In the genomic region with DNA sequence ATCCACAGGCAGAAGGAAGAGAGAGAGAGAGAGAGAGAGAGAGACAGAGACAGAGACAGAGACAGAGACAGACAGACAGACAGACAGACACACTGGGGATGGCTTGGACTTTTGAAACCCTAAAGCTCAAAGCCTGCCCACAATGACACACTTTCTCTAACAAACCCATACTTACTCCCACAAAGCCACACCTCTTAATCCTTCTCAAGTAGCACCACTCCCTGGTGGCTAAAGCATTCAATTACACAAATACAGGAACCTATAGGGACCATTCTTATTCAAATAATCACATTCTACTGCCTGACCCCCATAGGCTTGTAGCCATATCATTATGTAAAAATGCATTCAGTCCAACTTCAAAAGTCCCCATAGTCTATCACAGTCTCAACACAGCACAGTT, we compare ENCODE assay signal across 32 mouse cellular contexts. TPM values are rescaled to one million over a fixed set of nuclear protein-coding genes. Genes with fewer than 3 reads are reported as not detected.
"Had no signal": no experiment of that assay in that cellular context is flagged by ENCODE, and none has a peak within 500 bp of the region (broad histone marks: within the 10 kb centered on the region; RNA-seq: fewer than 3 reads in every experiment).

No protein-coding gene starts in this region.

- H3K9me3 ChIP-seq: heart, embryonic 15.5 days; hindbrain, embryonic 15.5 days; limb, embryonic 10.5 days; limb, embryonic 12.5 days; liver, embryonic 13.5 days; liver, embryonic 15.5 days had no signal

- ATAC-seq: hindbrain, postnatal 0 days; intestine, embryonic 16.5 days had no signal

- H3K4me1 ChIP-seq: heart, embryonic 10.5 days; heart, embryonic 13.5 days; heart, embryonic 15.5 days; hindbrain, embryonic 13.5 days; hindbrain, embryonic 15.5 days; limb, embryonic 10.5 days; limb, embryonic 12.5 days had no signal

- H3K9ac ChIP-seq: heart, embryonic 13.5 days; heart, embryonic 15.5 days; hindbrain, embryonic 13.5 days; hindbrain, embryonic 15.5 days; limb, embryonic 12.5 days; liver, embryonic 13.5 days; liver, embryonic 15.5 days had no signal

- DNase-seq: gastrocnemius, postnatal 14 days; gastrocnemius, postnatal 36 days; heart, adult 18-20 months; heart, postnatal 14 days; heart, postnatal 36 days; kidney, adult 18-20 months; kidney, adult 8-10 months; kidney, postnatal 14 days; kidney, postnatal 36 days; layer of hippocampus, adult 9-11 months; layer of hippocampus, postnatal 36 days; liver; liver, embryonic 13.5 days had no signal

- H3K27me3 ChIP-seq: heart, embryonic 13.5 days; heart, embryonic 15.5 days; hindbrain, embryonic 13.5 days; hindbrain, embryonic 15.5 days; limb, embryonic 12.5 days; liver, embryonic 13.5 days; liver, embryonic 15.5 days had no signal

- H3K4me3 ChIP-seq: heart, embryonic 10.5 days; heart, embryonic 13.5 days; heart, embryonic 15.5 days; hindbrain, embryonic 13.5 days; hindbrain, embryonic 15.5 days; limb, embryonic 10.5 days; limb, embryonic 12.5 days; liver, embryonic 13.5 days; liver, embryonic 15.5 days had no signal

- H3K27ac ChIP-seq: heart, embryonic 10.5 days; heart, embryonic 13.5 days; heart, embryonic 15.5 days; hindbrain, embryonic 13.5 days; hindbrain, embryonic 15.5 days; hindbrain, postnatal 0 days; limb, embryonic 10.5 days; limb, embryonic 12.5 days; liver, embryonic 13.5 days; liver, embryonic 15.5 days had no signal

- H3K4me2 ChIP-seq: heart, embryonic 13.5 days; heart, embryonic 15.5 days; hindbrain, embryonic 13.5 days; hindbrain, embryonic 15.5 days; limb, embryonic 12.5 days; liver, embryonic 11.5 days; liver, embryonic 13.5 days; liver, embryonic 15.5 days had no signal

- H3K36me3 ChIP-seq: heart, embryonic 10.5 days; heart, embryonic 13.5 days; heart, embryonic 15.5 days; hindbrain, embryonic 13.5 days; hindbrain, embryonic 15.5 days; limb, embryonic 10.5 days; limb, embryonic 12.5 days; liver, embryonic 13.5 days; liver, embryonic 15.5 days had no signal

RNA-seq across cellular contexts. Expression of a gene that starts 21.0 kb away (rescaled TPM):
- total RNA-seq: gastrocnemius, adult 18-20 months; gastrocnemius, adult 8-10 months; gastrocnemius, postnatal 36 days; hindbrain, postnatal 0 days; layer of hippocampus, adult 18-20 months; layer of hippocampus, postnatal 14 days; layer of hippocampus, postnatal 36 days; left cerebral cortex, adult 18-20 months; left cerebral cortex, postnatal 10 days; left cerebral cortex, postnatal 25 days had no signal
- polyA plus RNA-seq: heart, embryonic 10.5 days; hindbrain, embryonic 15.5 days; kidney, embryonic 14.5 days; limb, embryonic 12.5 days had no signal
